Mouse (Mus musculus) ES-Bruce4 (cell line): ENCODE data around the gene Nck2. TPM values are rescaled to one million over a fixed set of nuclear protein-coding genes. Genes with fewer than 3 reads are reported as not detected.

Experiments used
- H3K27ac ChIP-seq: 2 replicates; pipeline ENCODE4 v1.5.1; 2012; ENCODE audit warnings: low read length, inconsistent platforms; ENCODE audit not compliant: insufficient read depth
- H3K27me3 ChIP-seq: 2 replicates; pipeline ENCODE4 v1.6.1; 2012; ENCODE audit warnings: mild to moderate bottlenecking, low read length, inconsistent platforms; ENCODE audit not compliant: control insufficient read depth, poor library complexity, insufficient read depth, severe bottlenecking
- H3K36me3 ChIP-seq: 2 replicates; pipeline ENCODE4 v1.6.1; 2012; ENCODE audit warnings: inconsistent platforms, mild to moderate bottlenecking, low read length, moderate library complexity; ENCODE audit not compliant: control insufficient read depth, poor library complexity, insufficient read depth, severe bottlenecking
- H3K4me1 ChIP-seq: one replicate; pipeline ENCODE4 v1.8.1; 2011; ENCODE audit warnings: low read length; ENCODE audit not compliant: control insufficient read depth, insufficient read depth
- H3K4me3 ChIP-seq: 2 replicates; pipeline ENCODE4 v1.5.1; 2011; ENCODE audit warnings: low read depth, mild to moderate bottlenecking, low read length
- H3K9ac ChIP-seq: 2 replicates; pipeline ENCODE4 v1.6.1; 2012; ENCODE audit warnings: low read depth, mild to moderate bottlenecking, inconsistent platforms; ENCODE audit not compliant: poor library complexity, severe bottlenecking
- H3K9me3 ChIP-seq: replicated peaks from 2 replicates; pipeline ENCODE4 v1.6.1; 2012; ENCODE audit warnings: mild to moderate bottlenecking, low read length, inconsistent platforms; ENCODE audit not compliant: control insufficient read depth, poor library complexity, insufficient read depth, severe bottlenecking
- CTCF ChIP-seq: IDR thresholded peaks from one replicate; pipeline ENCODE4 v1.8.1; 2011; ENCODE audit warnings: low read depth, low read length
- EP300 ChIP-seq: IDR thresholded peaks from 2 replicates; pipeline ENCODE4 v1.6.1; 2011; ENCODE audit warnings: low read depth, low read length; ENCODE audit not compliant: insufficient read depth
- POLR2A ChIP-seq: IDR thresholded peaks from one replicate; pipeline ENCODE4 v1.8.1; 2011; ENCODE audit warnings: low read length; ENCODE audit not compliant: insufficient read depth
- polyA plus RNA-seq: library from polyadenylated mRNA; stranded (reverse); fragments of >200 nt; gene quantifications from 2 replicates; pipeline ENCODE4 v1.2.4, GENCODE M21; 2011; ENCODE audit warnings: low read depth; ENCODE audit not compliant: missing spikeins, insufficient read depth, insufficient read length

Gene Nck2
- polyA plus RNA-seq, 1 experiment: 21.2 TPM

GRCm38 (mm10) chr1:43536266-43536665 lies 91.9 kb downstream of the Nck2 start:
- Histone ChIP-seq H3K9ac (no peak overlapping the region), H3K27me3 (no peaks in the 10 kb centered on the region), H3K4me3 (no peak overlapping the region), H3K9me3 (no peaks in the 10 kb centered on the region), H3K27ac (no peak overlapping the region), H3K36me3 (no peaks in the 10 kb centered on the region; the same call in 1 of the 2 replicates), H3K4me1 (no peaks in the 10 kb centered on the region)
- TF ChIP-seq CTCF: no peak
- no peak for TF ChIP-seq POLR2A
- TF ChIP-seq EP300: no peak

GRCm38 (mm10) chr1:43537021-43537420 lies 92.6 kb downstream of the Nck2 start:
- TF ChIP-seq CTCF (no peak), EP300 (no peak), POLR2A (no peak)
- no peaks in the 10 kb centered on the region for H3K27me3 ChIP-seq
- H3K9me3 ChIP-seq: no peaks in the 10 kb centered on the region
- H3K4me3 ChIP-seq: no peak overlapping the region
- H3K4me1 ChIP-seq: no peaks in the 10 kb centered on the region
- no peak overlapping the region for H3K27ac ChIP-seq
- H3K36me3 ChIP-seq: no peaks in the 10 kb centered on the region; the same call in 1 of the 2 replicates
- H3K9ac ChIP-seq: no peak overlapping the region

- Histone ChIP-seq H3K4me3 (no peak overlapping the region), H3K9ac (no peak overlapping the region), H3K27me3 (no peaks in the 10 kb centered on the region), H3K4me1 (no peaks in the 10 kb centered on the region), H3K27ac (no peak overlapping the region), H3K9me3 (no peaks in the 10 kb centered on the region), H3K36me3 (no peaks in the 10 kb centered on the region; the same call in 1 of the 2 replicates)
- TF ChIP-seq EP300 (no peak), POLR2A (no peak), CTCF (no peak)
These were observed 93.1 kb downstream of the Nck2 start for GRCm38 (mm10) chr1:43537496-43537895.

GRCm38 (mm10) chr1:43538716-43539115 lies 94.3 kb downstream of the Nck2 start:
- no peak overlapping the region for H3K27ac ChIP-seq
- H3K4me3 ChIP-seq: no peak overlapping the region
- no peak overlapping the region for H3K9ac ChIP-seq
- no peaks in the 10 kb centered on the region for H3K4me1 ChIP-seq
- H3K9me3 ChIP-seq: no peaks in the 10 kb centered on the region
- no peak for TF ChIP-seq CTCF
- no peak for TF ChIP-seq EP300
- TF ChIP-seq POLR2A: no peak
- H3K27me3 ChIP-seq: no peaks in the 10 kb centered on the region
- H3K36me3 ChIP-seq: no peaks in the 10 kb centered on the region; the same call in 1 of the 2 replicates

- TF ChIP-seq CTCF (no peak), POLR2A (no peak), EP300 (no peak)
- no peak overlapping the region for H3K4me3 ChIP-seq
- no peak overlapping the region for H3K27ac ChIP-seq
- no peak overlapping the region for H3K9ac ChIP-seq
- no peaks in the 10 kb centered on the region for H3K4me1 ChIP-seq
- no peaks in the 10 kb centered on the region for H3K36me3 ChIP-seq
- no peaks in the 10 kb centered on the region for H3K27me3 ChIP-seq
- H3K9me3 ChIP-seq: no peaks in the 10 kb centered on the region
These were observed 95.5 kb downstream of the Nck2 start for GRCm38 (mm10) chr1:43539689-43540380.

- TF ChIP-seq POLR2A (no peak), EP300 (no peak)
- Histone ChIP-seq H3K9me3 (no peaks in the 10 kb centered on the region), H3K9ac (no peak overlapping the region)
These were observed 98.0 kb downstream of the Nck2 start for GRCm38 (mm10) chr1:43542339-43542738.

More at GRCm38 (mm10) chr1:43542339-43542738, 98.0 kb downstream of the Nck2 start:
- H3K27ac ChIP-seq: no peak overlapping the region
- H3K4me3 ChIP-seq: no peak overlapping the region
- H3K27me3 ChIP-seq: no peaks in the 10 kb centered on the region
- H3K36me3 ChIP-seq: no peaks in the 10 kb centered on the region
- no peaks in the 10 kb centered on the region for H3K4me1 ChIP-seq
